Mouse (Mus musculus) testis, adult 10 weeks (tissue): ENCODE measurements around the gene Olfr448. TPM values are rescaled to one million over a fixed set of nuclear protein-coding genes. Genes with fewer than 3 reads are reported as not detected.

ENCODE experiments used
- polyA plus RNA-seq: library from polyadenylated mRNA; stranded (reverse); fragments of 350-450 nt; fragmentation: Illumina TruSeq; extraction: RNeasy Lipid Tissue Mini Kit (QIAGEN cat#74804); gene quantifications from one replicate; pipeline ENCODE4 v1.2.3, GENCODE M21; 2014; ENCODE audit warnings: low read depth, low replicate concordance

Gene Olfr448
- not detected for polyA plus RNA-seq

GRCm38 (mm10) chr6:42890141-42890540 is at the start of gene Olfr448:
Gene Olfr448 (plus strand): TSS chr6:42890441.

DNA sequence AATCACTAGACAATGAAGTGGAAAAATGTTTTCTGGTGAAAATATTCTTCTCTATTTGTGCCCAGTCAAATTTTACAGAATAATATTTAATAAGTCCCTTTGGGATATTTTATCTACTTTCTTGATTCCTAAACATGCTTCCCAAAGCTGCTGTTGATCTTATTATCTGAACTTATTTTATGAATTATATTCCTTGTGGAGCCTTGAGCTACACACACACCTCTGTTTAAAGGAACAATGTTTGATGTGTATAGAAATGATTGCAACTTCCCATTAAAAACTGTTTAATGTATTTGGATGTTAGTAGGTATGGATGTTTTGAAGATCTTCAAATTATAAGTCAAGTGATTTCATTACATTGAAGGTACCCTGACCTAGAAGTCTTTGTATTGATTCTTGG is 18.3 kb downstream of the Olfr448 start, which contains the start of gene Olfr447:
Gene Olfr447 (plus strand): TSS at position 301 of the 400 bp plus-strand sequence.

GRCm38 (mm10) chr6:42921077-42921476 is 30.8 kb downstream of the Olfr448 start, which contains the start of gene Olfr446:
Gene Olfr446 (plus strand): TSS chr6:42921377.

Other genes starting within 250 kb of the Olfr448 start
- 0.56 TPM for gene Tcaf2, start 245.2 kb upstream of the Olfr448 start, polyA plus RNA-seq
- gene Tcaf1, start 180.4 kb upstream of the Olfr448 start, polyA plus RNA-seq: 2.5 TPM
- gene Olfr453, start 151.1 kb upstream of the Olfr448 start, polyA plus RNA-seq: not detected
- not detected for gene Olfr38, start 134.0 kb upstream of the Olfr448 start, polyA plus RNA-seq
- gene Olfr452, start 105.3 kb upstream of the Olfr448 start, polyA plus RNA-seq: not detected
- not detected for gene Olfr450, start 78.5 kb upstream of the Olfr448 start, polyA plus RNA-seq
- not detected for gene Olfr449, start 56.1 kb upstream of the Olfr448 start, polyA plus RNA-seq
- not detected for gene Olfr447, start 18.4 kb downstream of the Olfr448 start, polyA plus RNA-seq
- not detected for gene Olfr446, start 30.9 kb downstream of the Olfr448 start, polyA plus RNA-seq
- gene Olfr444, start 58.6 kb downstream of the Olfr448 start, polyA plus RNA-seq: not detected
- not detected for gene Olfr441, start 215.9 kb downstream of the Olfr448 start, polyA plus RNA-seq